Mouse (Mus musculus) intestine, embryonic 16.5 days (tissue): ENCODE data around the gene Plppr3. TPM values are rescaled to one million over a fixed set of nuclear protein-coding genes. Genes with fewer than 3 reads are reported as not detected.

ENCODE experiments used
- ATAC-seq: fragments of 200-750 bp; cut with Nextera tagmentation; 2 replicates; pipeline ENCODE4 v1.8.0; 2017; ENCODE audit warnings: moderate TSS enrichment, moderate library complexity
- H3K27ac ChIP-seq: fragments of 300-500 bp; sonication (generic); 2 replicates; pipeline ENCODE4 v1.5.1; 2014; ENCODE audit warnings: mild to moderate bottlenecking, low read length
- H3K27me3 ChIP-seq: fragments of 300-500 bp; sonication (generic); replicated peaks from 2 replicates; pipeline ENCODE4 v1.6.1; 2014; ENCODE audit warnings: low read length, control low read depth, mixed read lengths; ENCODE audit not compliant: control insufficient read depth, insufficient read depth
- H3K36me3 ChIP-seq: fragments of 300-500 bp; sonication (generic); 2 replicates; pipeline ENCODE4 v1.6.1; 2014; ENCODE audit warnings: low read length, control low read depth; ENCODE audit not compliant: control insufficient read depth, insufficient read depth
- H3K4me1 ChIP-seq: fragments of 300-500 bp; sonication (generic); 2 replicates; pipeline ENCODE4 v1.6.1; 2014; ENCODE audit warnings: low read length, control low read depth, mixed read lengths; ENCODE audit not compliant: control insufficient read depth, insufficient read depth
- H3K4me2 ChIP-seq: fragments of 300-500 bp; sonication (generic); 2 replicates; pipeline ENCODE4 v1.6.1; 2014; ENCODE audit warnings: low read depth, low read length, control low read depth
- H3K4me3 ChIP-seq: fragments of 300-500 bp; sonication (generic); 2 replicates; pipeline ENCODE4 v1.5.1; 2014; ENCODE audit warnings: mild to moderate bottlenecking, low read length
- H3K9ac ChIP-seq: fragments of 300-500 bp; sonication (generic); 2 replicates; pipeline ENCODE4 v1.6.1; 2014; ENCODE audit warnings: low read depth, low read length
- H3K9me3 ChIP-seq: fragments of 300-500 bp; sonication (generic); 2 replicates; pipeline ENCODE4 v1.6.1; 2016; ENCODE audit warnings: low read length, control low read depth; ENCODE audit not compliant: control insufficient read depth
- WGBS: fragments of 180-500 bp; shearing (Covaris S2); extraction: QIAGEN DNeasy Blood & Tissue Kit; methylation state at CpG from one replicate; pipeline ENCODE4 v1.1.7; 2014; 5-methylcytosine and 5-hydroxymethylcytosine counted together
- polyA plus RNA-seq: library from polyadenylated mRNA; unstranded; fragments of >200 nt; fragmentation: Nextera tagmentation; extraction: Ambion mirVana; gene quantifications from 2 replicates; pipeline ENCODE4 v1.2.1, GENCODE M21; 2015

Gene Plppr3
- polyA plus RNA-seq, 1 experiment from 2014 or later: 28.2 TPM

DNA sequence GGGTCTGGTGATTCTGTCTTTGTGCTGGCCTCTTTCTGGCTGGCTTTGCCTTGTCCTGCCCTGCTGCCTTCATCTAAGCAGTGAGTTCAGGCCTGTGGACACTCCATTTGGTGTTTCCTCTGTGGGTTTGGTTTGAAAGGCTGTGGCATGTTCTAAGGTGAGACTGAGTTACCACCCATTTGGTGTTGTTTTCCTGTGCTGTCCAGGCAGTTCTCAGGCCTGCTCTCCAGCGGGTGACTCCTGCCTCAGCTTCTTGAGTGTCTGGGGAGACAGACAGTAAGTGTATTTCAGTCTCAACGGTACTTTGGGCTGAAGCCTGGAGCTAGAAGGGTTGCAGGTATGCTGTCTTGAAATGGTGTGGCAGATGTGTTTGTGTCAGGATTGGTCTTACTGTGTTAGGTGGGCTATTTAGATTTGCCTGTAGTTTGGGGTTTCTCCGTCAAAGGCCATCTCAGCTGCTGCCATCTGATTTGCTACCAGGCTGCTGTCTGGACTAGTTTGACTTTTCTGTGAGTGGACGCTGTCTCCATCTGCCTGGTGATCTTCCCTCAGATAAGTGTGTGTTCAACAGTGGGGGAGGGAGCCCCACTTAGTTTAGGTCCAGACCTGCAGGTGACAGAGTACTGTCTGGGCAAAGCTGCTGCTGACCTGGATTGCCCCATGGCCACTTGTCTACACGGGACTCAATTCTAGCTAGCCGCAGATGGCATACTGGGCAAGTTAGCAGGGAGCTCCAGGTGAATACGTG, 17.6 kb downstream of the Plppr3 start:
- Histone ChIP-seq H3K27me3 (no peaks in the 10 kb centered on the region), H3K9ac (peak overlapping the region; percentile 100), H3K4me1 (peaks cover 60% of the 10 kb centered on the region), H3K9me3 (no peaks in the 10 kb centered on the region), H3K4me2 (peak overlapping the region; percentile 96), H3K4me3 (peak overlapping the region; percentile 97), H3K36me3 (peaks cover 35% of the 10 kb centered on the region), H3K27ac (peak overlapping the region; percentile 100)
- WGBS: 17% methylated on average over 7 of the region's 7 CpGs
- ATAC-seq: no peak

DNA sequence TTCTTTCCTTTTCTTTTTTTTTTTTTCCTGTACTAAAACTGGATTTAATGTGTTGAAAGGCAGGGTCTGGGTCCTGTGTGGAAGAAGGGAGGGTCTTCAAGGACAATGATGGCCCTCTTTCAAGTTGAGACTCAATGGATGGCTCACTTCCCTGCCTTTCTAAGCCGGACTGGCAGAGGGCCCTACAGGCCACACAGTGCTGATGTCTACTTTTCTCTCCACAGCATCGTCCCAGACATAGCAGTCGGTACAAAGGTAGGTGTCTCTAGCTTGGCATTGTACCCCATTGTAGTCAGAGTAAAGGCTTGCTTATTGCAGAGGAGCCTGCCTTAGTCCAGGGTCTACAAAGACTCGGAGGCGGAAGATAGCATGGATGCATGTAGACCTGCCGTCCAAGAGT, 18.2 kb downstream of the Plppr3 start:
- Histone ChIP-seq H3K4me2 (peak overlapping the region; percentile 96), H3K36me3 (peaks cover 30% of the 10 kb centered on the region), H3K9ac (peak overlapping the region; percentile 100), H3K27me3 (no peaks in the 10 kb centered on the region), H3K4me1 (peaks cover 66% of the 10 kb centered on the region), H3K27ac (peak overlapping the region; percentile 100), H3K9me3 (no peaks in the 10 kb centered on the region), H3K4me3 (peak overlapping the region; percentile 97)
- WGBS: 29% methylated on average over 6 of the region's 6 CpGs
- ATAC-seq: no peak

DNA sequence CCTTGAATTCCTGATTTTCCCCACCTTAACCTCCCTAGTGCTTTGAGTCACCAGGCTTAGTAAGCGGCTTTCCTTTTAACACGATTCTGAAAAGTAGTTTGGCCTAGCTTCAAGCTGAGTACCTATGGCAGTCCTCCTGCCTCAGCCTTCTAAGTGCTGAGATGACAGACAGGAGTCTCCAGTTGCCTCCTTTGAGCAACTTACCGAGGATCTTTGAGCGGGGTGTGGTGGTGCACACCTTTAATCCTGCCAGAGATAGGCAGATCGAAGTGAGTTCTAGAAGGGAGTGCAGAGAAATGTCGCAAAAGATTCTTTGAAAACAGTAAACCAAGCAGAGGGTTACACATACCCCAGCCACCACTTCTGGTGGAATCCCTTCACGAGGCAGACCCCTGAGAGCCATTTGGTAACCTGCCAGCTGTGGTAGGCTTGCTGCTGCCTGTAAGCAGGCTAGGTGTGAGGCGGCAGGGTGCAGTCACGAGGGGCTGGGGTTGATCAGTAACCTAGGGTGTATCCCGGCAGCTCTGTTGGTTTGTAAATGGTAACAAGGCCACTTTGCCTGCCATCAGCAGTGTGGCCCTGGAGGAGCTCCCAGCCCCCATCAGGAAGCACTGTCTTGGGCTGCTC, 18.8 kb downstream of the Plppr3 start:
- Histone ChIP-seq H3K27ac (peak overlapping the region; percentile 100), H3K4me2 (peak overlapping the region; percentile 96), H3K4me1 (peaks cover 66% of the 10 kb centered on the region), H3K27me3 (no peaks in the 10 kb centered on the region), H3K36me3 (peaks cover 24% of the 10 kb centered on the region), H3K9ac (peak overlapping the region; percentile 100), H3K4me3 (peak overlapping the region; percentile 97), H3K9me3 (no peaks in the 10 kb centered on the region)
- WGBS: under 1% methylated on average over 10 of the region's 10 CpGs
- peak; percentile 31 for ATAC-seq

DNA sequence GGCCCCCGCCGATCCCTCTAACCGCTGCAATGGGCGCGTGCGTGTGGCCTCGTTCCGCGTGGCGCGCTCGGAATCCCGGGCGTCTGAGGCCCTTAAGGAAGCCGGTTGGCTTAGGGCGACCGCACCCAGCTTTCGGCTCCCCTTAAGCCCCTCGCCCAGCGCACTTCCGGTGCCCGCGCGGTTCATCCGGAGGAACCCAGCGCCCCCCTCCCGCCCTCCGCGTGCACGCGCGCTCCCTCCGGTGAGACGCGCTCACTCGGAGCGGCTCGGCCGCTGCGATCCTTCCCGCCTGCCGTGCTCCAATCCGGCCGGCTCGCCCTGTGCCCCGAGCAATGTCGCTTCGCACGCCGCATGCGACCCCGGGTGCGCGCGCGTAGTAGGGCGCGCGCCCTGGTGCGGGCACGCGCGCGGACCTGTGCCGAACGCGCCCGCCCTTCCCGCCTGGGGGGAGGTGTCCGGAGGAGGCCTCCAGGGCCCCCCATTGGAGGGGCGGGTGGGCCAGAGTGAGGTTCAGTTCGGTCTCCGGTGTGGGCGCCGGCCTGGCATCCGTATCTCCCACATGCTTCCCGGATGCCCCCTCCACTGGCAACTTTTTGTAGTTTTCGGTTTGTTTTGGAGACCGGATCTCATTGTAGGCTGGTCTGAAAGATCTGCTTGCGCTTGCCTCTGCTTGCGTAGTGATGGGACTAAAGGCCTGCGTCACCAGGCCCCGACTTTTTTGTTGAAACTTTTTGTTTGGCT, 19.5 kb downstream of the Plppr3 start:
- Histone ChIP-seq H3K36me3 (peaks cover 17% of the 10 kb centered on the region), H3K27me3 (no peaks in the 10 kb centered on the region), H3K27ac (peak overlapping the region; percentile 100), H3K9ac (peak overlapping the region; percentile 100), H3K4me2 (peak overlapping the region; percentile 96), H3K4me3 (peak overlapping the region; percentile 97), H3K4me1 (peaks cover 66% of the 10 kb centered on the region), H3K9me3 (no peaks in the 10 kb centered on the region)
- ATAC-seq: peak; percentile 11
- under 1% methylated on average over 77 of the region's 83 CpGs for WGBS

DNA sequence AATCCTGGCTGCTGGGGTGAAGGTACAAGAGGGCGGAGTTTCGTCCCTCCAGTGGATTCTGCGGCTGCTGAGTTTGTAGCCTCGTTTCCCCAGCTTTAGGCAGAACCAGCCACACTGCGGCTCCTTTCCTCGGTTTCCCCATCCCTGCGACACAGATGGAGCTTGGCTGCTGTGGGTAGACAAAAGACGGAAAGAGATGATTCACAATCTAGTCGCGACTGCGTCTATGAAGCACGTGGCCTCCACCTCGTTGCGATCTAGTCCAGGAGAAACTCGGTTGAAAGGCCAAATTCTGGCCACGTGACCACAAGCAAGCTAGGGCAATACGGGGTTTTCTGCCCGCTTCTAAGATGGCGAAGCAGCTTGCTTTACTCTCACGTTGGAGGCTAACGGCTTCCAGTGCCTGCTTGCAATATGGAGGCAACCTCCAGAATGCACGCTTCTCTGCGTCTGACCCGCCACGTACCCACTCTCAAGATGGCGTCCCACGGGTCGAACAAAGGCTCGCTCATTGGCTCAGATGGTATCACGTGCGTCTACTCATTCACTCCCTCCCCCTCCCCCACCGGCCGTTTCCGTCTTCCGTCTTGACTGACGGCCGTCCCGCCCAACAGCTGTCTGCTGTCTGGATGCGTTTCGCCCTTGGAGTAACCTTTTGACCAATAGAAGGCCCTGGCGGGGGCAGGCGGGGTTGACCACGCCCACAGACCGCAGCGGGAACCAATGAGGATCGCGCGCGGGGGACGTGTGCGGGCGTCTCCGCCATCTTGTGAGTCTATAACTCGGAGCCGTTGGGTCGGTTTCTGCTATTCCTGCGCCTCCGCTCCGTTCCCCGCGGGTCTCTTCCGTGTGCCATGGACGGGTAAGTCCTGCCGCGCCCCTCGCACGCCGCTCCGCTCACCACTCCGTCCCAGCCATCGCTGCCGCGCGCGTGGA, 20.3 kb downstream of the Plppr3 start, which contains the start of gene Ptbp1:
Ptbp1 (plus strand) TSS at position 568 of the 936 bp plus-strand sequence.
- Histone ChIP-seq H3K4me2 (peak within 1 kb of the TSS; percentile 96), H3K27ac (peak within 1 kb of the TSS; percentile 100), H3K9ac (peak within 1 kb of the TSS; percentile 100), H3K27me3 (no peaks in the 10 kb centered on the region), H3K9me3 (no peaks in the 10 kb centered on the region), H3K4me3 (peak within 1 kb of the TSS; percentile 97), H3K36me3 (peaks cover 9% of the 10 kb centered on the region), H3K4me1 (peaks cover 58% of the 10 kb centered on the region)
- WGBS: under 1% methylated on average over 74 of the region's 75 CpGs
- ATAC-seq: peak; percentile 83

DNA sequence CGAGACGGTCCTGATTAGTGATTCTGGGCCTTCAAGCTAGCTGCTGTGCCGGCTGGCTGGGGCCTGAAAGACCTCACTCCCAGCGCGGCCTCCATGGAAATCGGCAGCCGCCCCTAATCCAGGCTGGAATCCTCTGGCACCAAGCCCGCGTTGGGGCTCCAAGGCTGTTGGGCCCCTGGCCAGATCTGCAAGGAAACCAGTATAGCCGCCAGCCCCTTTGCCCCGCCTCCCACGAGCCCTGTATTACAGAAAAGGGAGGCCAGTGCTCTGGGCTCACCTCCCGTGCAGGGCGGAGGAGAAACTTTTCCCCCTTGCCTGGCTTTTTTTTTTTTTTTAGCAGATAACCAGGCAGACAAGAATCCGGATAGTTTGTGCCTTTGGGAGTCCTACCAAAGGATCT, 21.0 kb downstream of the Plppr3 start:
- peak; percentile 57 for ATAC-seq
- peaks cover 7% of the 10 kb centered on the region for H3K36me3 ChIP-seq
- 0% methylated on average over 15 of the region's 15 CpGs for WGBS

DNA sequence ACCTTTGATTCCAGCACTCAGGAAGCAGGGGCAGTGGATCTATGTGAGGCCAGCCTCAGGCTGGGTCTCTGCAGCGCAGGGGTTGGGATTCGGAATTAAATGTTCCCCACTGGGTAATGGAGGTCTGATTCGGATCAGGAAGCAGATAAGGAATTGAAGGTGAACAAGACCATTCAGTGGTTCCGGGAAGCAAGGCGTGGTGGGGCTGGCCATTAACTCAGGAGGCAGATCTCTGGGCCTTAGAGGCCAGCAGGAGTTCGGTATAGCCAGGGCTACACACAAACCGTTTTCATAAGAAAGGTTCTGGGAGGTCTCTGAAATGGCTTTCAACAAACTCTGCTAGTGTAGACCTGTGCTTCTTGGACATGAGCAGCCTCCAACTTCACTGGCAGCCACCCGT, 21.6 kb downstream of the Plppr3 start:
- Histone ChIP-seq H3K9ac (peak overlapping the region; percentile 89), H3K27ac (peak overlapping the region; percentile 100), H3K9me3 (no peaks in the 10 kb centered on the region), H3K27me3 (no peaks in the 10 kb centered on the region), H3K4me1 (peaks cover 45% of the 10 kb centered on the region), H3K4me2 (peak overlapping the region; percentile 88), H3K4me3 (peak overlapping the region; percentile 97), H3K36me3 (peaks cover 7% of the 10 kb centered on the region)
- WGBS: 13% methylated on average over 8 of the region's 8 CpGs
- ATAC-seq: no peak

More for the DNA sequence above, 21.0 kb downstream of the Plppr3 start:
- peak overlapping the region; percentile 100 for H3K27ac ChIP-seq
- peak overlapping the region; percentile 97 for H3K4me3 ChIP-seq
- H3K4me2 ChIP-seq: peak overlapping the region; percentile 88
- H3K9ac ChIP-seq: peak overlapping the region; percentile 89
- H3K9me3 ChIP-seq: no peaks in the 10 kb centered on the region
- H3K27me3 ChIP-seq: no peaks in the 10 kb centered on the region
- H3K4me1 ChIP-seq: peaks cover 51% of the 10 kb centered on the region

DNA sequence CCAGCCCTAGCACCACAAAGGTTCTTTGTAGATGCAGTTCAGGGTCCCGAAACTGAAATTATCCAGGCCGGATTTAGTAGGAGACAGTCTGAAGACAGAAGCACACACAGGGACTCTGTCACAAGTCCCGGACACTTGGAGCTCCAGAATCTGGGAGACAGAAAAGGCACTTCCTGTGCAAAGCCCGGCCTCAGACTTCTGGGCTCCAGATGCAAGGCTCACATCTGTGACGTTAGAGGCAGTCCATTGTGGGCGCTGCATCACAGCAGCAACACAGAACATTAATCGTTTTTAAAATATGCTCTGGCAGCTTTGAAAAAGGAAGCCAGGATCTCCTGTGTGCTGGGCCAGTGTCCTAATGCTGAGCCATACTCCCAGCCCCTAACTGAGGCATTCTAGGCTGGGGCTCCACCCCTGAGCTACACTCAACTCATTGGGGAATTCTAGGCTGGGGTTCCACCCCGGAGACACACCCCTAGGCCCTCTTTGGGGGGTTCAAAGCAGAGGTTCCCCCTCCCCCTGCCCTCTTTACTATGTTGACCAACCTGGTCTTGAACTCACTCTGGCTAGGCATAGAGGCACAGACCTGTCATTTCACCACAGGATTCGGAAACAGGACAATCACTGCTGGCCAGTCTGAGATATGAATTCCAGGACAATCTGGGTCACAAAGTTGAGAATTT, 22.2 kb downstream of the Plppr3 start:
- H3K4me3 ChIP-seq: peak overlapping the region; percentile 97
- ATAC-seq: no peak

More for the DNA sequence above, 22.2 kb downstream of the Plppr3 start:
- Histone ChIP-seq H3K9ac (peak overlapping the region; percentile 89), H3K36me3 (peaks cover 5% of the 10 kb centered on the region), H3K4me2 (peak overlapping the region; percentile 88), H3K27ac (peak overlapping the region; percentile 100), H3K9me3 (no peaks in the 10 kb centered on the region), H3K27me3 (no peaks in the 10 kb centered on the region), H3K4me1 (peaks cover 39% of the 10 kb centered on the region)
- WGBS: 25% methylated on average over 9 of the region's 9 CpGs
